In genomic region chr4:44721237-44721636, GRCm38 (mm10) we compare ENCODE assay signal across 24 mouse cellular contexts. TPM values are rescaled to one million over a fixed set of nuclear protein-coding genes. Genes with fewer than 3 reads are reported as not detected.
DNase-seq lines count a peak whose midpoint lies in the region; ATAC-seq lines count a peak whose summit lies in the region.
"Had no signal": no experiment of that assay in that cellular context is flagged by ENCODE, and none has a peak within 500 bp of the region (broad histone marks: within the 10 kb centered on the region; RNA-seq: fewer than 3 reads in every experiment).

No protein-coding gene starts in this region.

- 83% methylated on average over 4 of the region's 4 CpGs for WGBS in kidney, embryonic 14.5 days
- 77% methylated on average over 4 of the region's 4 CpGs for WGBS in midbrain, embryonic 11.5 days
- 78% methylated on average over 4 of the region's 4 CpGs for WGBS in midbrain, embryonic 16.5 days

- no peaks in the 10 kb centered on the region for H3K36me3 ChIP-seq in kidney, embryonic 14.5 days (ENCODE audit: control insufficient read depth, insufficient read depth, low read length)
- no peaks in the 10 kb centered on the region for H3K36me3 ChIP-seq in midbrain, embryonic 11.5 days (ENCODE audit: control insufficient read depth, insufficient read depth, low read length)
- no peaks in the 10 kb centered on the region for H3K36me3 ChIP-seq in midbrain, embryonic 16.5 days (ENCODE audit: control insufficient read depth, insufficient read depth, low read length)
- H3K36me3 ChIP-seq: embryonic facial prominence, embryonic 10.5 days; embryonic facial prominence, embryonic 12.5 days; forebrain, embryonic 15.5 days; G1E had no signal

- no peaks in the 10 kb centered on the region for H3K9me3 ChIP-seq in kidney, embryonic 14.5 days (ENCODE audit: control insufficient read depth, low read length)
- H3K9me3 ChIP-seq in midbrain, embryonic 11.5 days (ENCODE audit: control insufficient read depth, low read length), result no peaks in the 10 kb centered on the region
- no peaks in the 10 kb centered on the region for H3K9me3 ChIP-seq in midbrain, embryonic 16.5 days (replicated peaks; ENCODE audit: control insufficient read depth, low read length, poor library complexity, severe bottlenecking)
- H3K9me3 ChIP-seq: embryonic facial prominence, embryonic 10.5 days; embryonic facial prominence, embryonic 12.5 days; forebrain, embryonic 13.5 days; forebrain, embryonic 15.5 days; G1E had no signal

- H3K27me3 ChIP-seq in kidney, embryonic 14.5 days (ENCODE audit: control insufficient read depth, insufficient read depth, low read length), result peaks cover 37% of the 10 kb centered on the region
- peaks cover 27% of the 10 kb centered on the region for H3K27me3 ChIP-seq in midbrain, embryonic 11.5 days (ENCODE audit: control insufficient read depth, insufficient read depth, low read length)
- H3K27me3 ChIP-seq in midbrain, embryonic 16.5 days (ENCODE audit: control insufficient read depth, insufficient read depth, low read depth, low read length), result peaks cover 45% of the 10 kb centered on the region
- H3K27me3 ChIP-seq: CH12.LX had no signal

- H3K4me1 ChIP-seq in kidney, embryonic 14.5 days (ENCODE audit: control insufficient read depth, insufficient read depth, low read length), result no peaks in the 10 kb centered on the region
- H3K4me1 ChIP-seq in midbrain, embryonic 11.5 days (ENCODE audit: control insufficient read depth, insufficient read depth, low read length), result no peaks in the 10 kb centered on the region
- H3K4me1 ChIP-seq in midbrain, embryonic 16.5 days (ENCODE audit: control insufficient read depth, insufficient read depth, low read length), result no peaks in the 10 kb centered on the region
- H3K4me1 ChIP-seq: embryonic facial prominence, embryonic 10.5 days; embryonic facial prominence, embryonic 12.5 days; forebrain, embryonic 13.5 days; forebrain, embryonic 15.5 days had no signal

- DNase-seq in heart, adult 11 months, result peak; percentile 75
- no peak for DNase-seq in heart, postnatal 4 days
- DNase-seq in kidney, adult 18-20 months, result peak; percentile 1
- DNase-seq in midbrain, embryonic 11.5 days (ENCODE audit: low spot score, missing footprints), result peak; percentile 54
- DNase-seq: adrenal gland, adult 8-10 months; adrenal gland, postnatal 14 days; adrenal gland, postnatal 36 days; B cell, adult 2 months; cerebellum, adult 11-12 months; cerebellum, adult 2 months; cerebellum, adult 9-10 months; cerebellum, postnatal 10 days; cerebellum, postnatal 25 days had no signal

- no peak overlapping the region for H3K4me2 ChIP-seq in kidney, embryonic 14.5 days (replicated peaks; ENCODE audit: low read depth, low read length)
- H3K4me2 ChIP-seq in midbrain, embryonic 11.5 days, result no peak overlapping the region
- no peak overlapping the region for H3K4me2 ChIP-seq in midbrain, embryonic 16.5 days (ENCODE audit: low read length)
- H3K4me2 ChIP-seq: embryonic facial prominence, embryonic 12.5 days; forebrain, embryonic 13.5 days; forebrain, embryonic 15.5 days had no signal

- no peak for ATAC-seq in kidney, embryonic 14.5 days (ENCODE audit: low FRiP score, low TSS enrichment)
- no peak for ATAC-seq in midbrain, embryonic 11.5 days (ENCODE audit: low FRiP score)
- no peak for ATAC-seq in midbrain, embryonic 16.5 days
- ATAC-seq: activated CD4-positive, CD25-positive, alpha-beta regulatory T cell, adult 4 months; CD4-positive, CD25-positive, alpha-beta regulatory T cell, adult 4 months; forebrain, embryonic 13.5 days; forebrain, embryonic 15.5 days; Patski had no signal

- H3K27ac ChIP-seq in kidney, embryonic 14.5 days (ENCODE audit: low read depth, low read length), result no peak overlapping the region
- no peak overlapping the region for H3K27ac ChIP-seq in midbrain, embryonic 11.5 days (ENCODE audit: low read depth, low read length)
- no peak overlapping the region for H3K27ac ChIP-seq in midbrain, embryonic 16.5 days (ENCODE audit: low read length)
- H3K27ac ChIP-seq: embryonic facial prominence, embryonic 10.5 days; embryonic facial prominence, embryonic 12.5 days; forebrain, embryonic 13.5 days; forebrain, embryonic 15.5 days had no signal

- H3K9ac ChIP-seq in kidney, embryonic 14.5 days (ENCODE audit: low read depth, low read length), result no peak overlapping the region
- no peak overlapping the region for H3K9ac ChIP-seq in midbrain, embryonic 11.5 days (ENCODE audit: low read length)
- H3K9ac ChIP-seq in midbrain, embryonic 16.5 days (ENCODE audit: low read depth, low read length), result no peak overlapping the region
- H3K9ac ChIP-seq: embryonic facial prominence, embryonic 12.5 days; forebrain, embryonic 13.5 days; forebrain, embryonic 15.5 days had no signal

- H3K4me3 ChIP-seq in kidney, embryonic 14.5 days (ENCODE audit: low read length), result no peak overlapping the region
- no peak overlapping the region for H3K4me3 ChIP-seq in midbrain, embryonic 11.5 days (ENCODE audit: low read depth, low read length)
- H3K4me3 ChIP-seq in midbrain, embryonic 16.5 days (ENCODE audit: low read depth, low read length), result no peak overlapping the region
- H3K4me3 ChIP-seq: embryonic facial prominence, embryonic 10.5 days; embryonic facial prominence, embryonic 12.5 days; forebrain, embryonic 13.5 days; forebrain, embryonic 15.5 days had no signal

RNA-seq across cellular contexts. Expression of gene Pax5, which starts 10.9 kb away (rescaled TPM):
- total RNA-seq in heart, postnatal 4 days (2021), result under 1 TPM; 0.18 to 0.71 TPM
- 0.11 and 0.14 TPM in 2 replicates for polyA plus RNA-seq in kidney, embryonic 14.5 days (2014; fragmentation: Nextera tagmentation; extraction: Ambion mirVana)
- polyA plus RNA-seq in midbrain, embryonic 11.5 days (2014; fragmentation: Nextera tagmentation; extraction: Ambion mirVana), result 4.1 and 4.8 TPM in 2 replicates
- 3.6 and 4.8 TPM in 2 replicates for polyA plus RNA-seq in midbrain, embryonic 16.5 days (2015; fragmentation: Nextera tagmentation; extraction: Ambion mirVana)
- polyA plus RNA-seq: G1E, Patski had no signal

RNA-seq across cellular contexts. Expression of gene Zcchc7, which starts 34.4 kb away (rescaled TPM):
- 10 to 100 TPM; 18.2 to 27.4 TPM for total RNA-seq in heart, postnatal 4 days (2021)
- polyA plus RNA-seq in kidney, embryonic 14.5 days (2014; fragmentation: Nextera tagmentation; extraction: Ambion mirVana), result 35.0 and 37.9 TPM in 2 replicates
- polyA plus RNA-seq in midbrain, embryonic 11.5 days (2014; fragmentation: Nextera tagmentation; extraction: Ambion mirVana), result 19.5 TPM in 2 replicates
- polyA plus RNA-seq in midbrain, embryonic 16.5 days (2015; fragmentation: Nextera tagmentation; extraction: Ambion mirVana), result 31.2 and 34.7 TPM in 2 replicates
